Mouse (Mus musculus) CH12.LX (cell line): ENCODE measurements around the gene Cnnm2. TPM values are rescaled to one million over a fixed set of nuclear protein-coding genes. Genes with fewer than 3 reads are reported as not detected.

Experiments
- DNase-seq: peaks from one replicate; pipeline ENCODE4 v3.0.0-alpha.2; 2013; ENCODE audit errors: extremely low read depth
- H3K27ac ChIP-seq: 2 replicates; pipeline ENCODE4 v1.5.1; 2012; ENCODE audit warnings: low read depth, mild to moderate bottlenecking, control low read depth, moderate library complexity; ENCODE audit not compliant: insufficient read depth
- H3K27me3 ChIP-seq: replicated peaks from 2 replicates; pipeline ENCODE3; 2012; ENCODE audit warnings: inconsistent platforms
- H3K36me3 ChIP-seq, 2 experiments: replicated peaks in 1 of 2; 2 replicates each; pipeline versions ENCODE3 to v1.6.1; 2012; ENCODE audit warnings: inconsistent platforms in 1 of 2, low read length in 1 of 2, mild to moderate bottlenecking in 1 of 2, mixed read lengths in 1 of 2, moderate library complexity in 1 of 2; ENCODE audit not compliant: control insufficient read depth in 1 of 2, insufficient read depth in 1 of 2
- H3K4me1 ChIP-seq, 2 experiments: 2 replicates each; pipeline ENCODE4 v1.6.1; 2012; ENCODE audit warnings: inconsistent platforms in 1 of 2, moderate library complexity in 1 of 2; ENCODE audit not compliant: insufficient read depth in 2 of 2, control insufficient read depth in 1 of 2
- H3K4me2 ChIP-seq: 2 replicates; pipeline ENCODE4 v1.6.1; 2012; ENCODE audit warnings: low read depth, mild to moderate bottlenecking, control low read depth; ENCODE audit not compliant: poor library complexity, insufficient read depth, severe bottlenecking
- H3K4me3 ChIP-seq, 3 experiments: fragments of 150-350 bp in 1 of 3; sonication (generic) in 1 of 3; replicated peaks in 1 of 3; 2 replicates each; pipeline versions ENCODE3 to v1.5.1; 2011 to 2012; ENCODE audit warnings: low read depth in 2 of 3, low read length in 2 of 3, mild to moderate bottlenecking in 2 of 3, moderate library complexity in 2 of 3, control low read depth in 1 of 3, improper control_type of control experiment in 1 of 3, inconsistent platforms in 1 of 3, mixed read lengths in 1 of 3; ENCODE audit not compliant: poor library complexity in 1 of 3
- H3K79me2 ChIP-seq: replicated peaks from 2 replicates; pipeline ENCODE4 v1.6.1; 2012; ENCODE audit warnings: mild to moderate bottlenecking, moderate library complexity; ENCODE audit not compliant: control insufficient read depth, poor library complexity, insufficient read depth, severe bottlenecking; ENCODE audit errors: extremely low read depth
- H3K9ac ChIP-seq: 2 replicates; pipeline ENCODE4 v1.6.1; 2012; ENCODE audit warnings: low read depth, mild to moderate bottlenecking, control low read depth, moderate library complexity; ENCODE audit not compliant: insufficient read depth
- H3K9me3 ChIP-seq: replicated peaks from 2 replicates; pipeline ENCODE3; 2012; ENCODE audit warnings: low read length, inconsistent platforms, mixed read lengths
- BHLHE40 ChIP-seq: IDR thresholded peaks from 2 replicates; pipeline ENCODE4 v1.6.1; 2011; ENCODE audit warnings: mild to moderate bottlenecking, low read depth, low read length, improper control_type of control experiment
- CHD2 ChIP-seq: IDR thresholded peaks from 2 replicates; pipeline ENCODE4 v1.6.1; 2011; ENCODE audit warnings: low read length, improper control_type of control experiment
- ELF1 ChIP-seq: IDR thresholded peaks from 2 replicates; pipeline ENCODE4 v1.6.1; 2014; ENCODE audit warnings: low read depth, mild to moderate bottlenecking, inconsistent platforms, low read length, improper control_type of control experiment
- EP300 ChIP-seq: IDR thresholded peaks from 2 replicates; pipeline ENCODE4 v1.6.1; 2011; ENCODE audit warnings: low read length, improper control_type of control experiment
- HCFC1 ChIP-seq: IDR thresholded peaks from 2 replicates; pipeline ENCODE4 v1.6.1; 2012; ENCODE audit warnings: low read depth, mild to moderate bottlenecking, inconsistent platforms, low read length, improper control_type of control experiment
- IRF4 ChIP-seq: IDR thresholded peaks from 2 replicates; pipeline ENCODE4 v1.6.1; 2014; ENCODE audit warnings: low read depth, mild to moderate bottlenecking, inconsistent platforms, low read length, improper control_type of control experiment
- MEF2A ChIP-seq: IDR thresholded peaks from 2 replicates; pipeline ENCODE4 v1.6.1; 2014; ENCODE audit warnings: low read depth, mild to moderate bottlenecking, inconsistent platforms, low read length, improper control_type of control experiment, borderline replicate concordance
- NRF1 ChIP-seq: IDR thresholded peaks from 2 replicates; pipeline ENCODE4 v1.6.1; 2014; ENCODE audit warnings: low read depth, mild to moderate bottlenecking, inconsistent platforms, low read length, improper control_type of control experiment, moderate library complexity
- POLR2AphosphoS2 ChIP-seq: IDR thresholded peaks from 2 replicates; pipeline ENCODE4 v1.6.1; 2011; ENCODE audit warnings: low read depth, low read length, improper control_type of control experiment
- RAD21 ChIP-seq: IDR thresholded peaks from 2 replicates; pipeline ENCODE4 v1.6.1; 2011; ENCODE audit warnings: low read depth, mild to moderate bottlenecking, low read length, improper control_type of control experiment, moderate library complexity
- TBP ChIP-seq: conservative IDR thresholded peaks from 2 replicates; pipeline ENCODE4 v1.6.1; 2011; ENCODE audit warnings: low read depth, low read length, improper control_type of control experiment
- USF2 ChIP-seq: conservative IDR thresholded peaks from 2 replicates; pipeline ENCODE4 v1.6.1; 2011; ENCODE audit warnings: low read depth, low read length, improper control_type of control experiment
- ZKSCAN1 ChIP-seq: IDR thresholded peaks from 2 replicates; pipeline ENCODE4 v1.6.1; 2012; ENCODE audit warnings: low read depth, inconsistent platforms, low read length, improper control_type of control experiment, borderline replicate concordance
- ZMIZ1 ChIP-seq: IDR thresholded peaks from 2 replicates; pipeline ENCODE4 v1.6.1; 2012; ENCODE audit warnings: low read depth, mild to moderate bottlenecking, inconsistent platforms, low read length, improper control_type of control experiment
- dilution Hi-C: fragments of 300-500 bp; cut with MboI; formaldehyde crosslinking; loops from 2 replicates; pipeline ENCODE4 v1.14.3; 2020; ENCODE audit warnings: low sequenced_read_pairs; ENCODE audit not compliant: extremely low pct_unique_long_range_greater_than_20kb, extremely low pct_ligation_motif_present
- in situ Hi-C: fragments of 300-500 bp; cut with MboI; formaldehyde crosslinking; loops from 3 replicates; pipeline ENCODE4 v1.14.3; 2019; ENCODE audit warnings: low sequenced_read_pairs, low pct_ligation_motif_present, low pct_unique_long_range_greater_than_20kb, mixed read lengths
- polyA plus RNA-seq: library from polyadenylated mRNA; unstranded; fragments of >175 nt; gene quantifications from 2 replicates; pipeline ENCODE4 v1.2.1, GENCODE M21; 2012; ENCODE audit warnings: low read depth; ENCODE audit not compliant: insufficient read length
- total RNA-seq, 2 experiments: library from RNA; depleted of rRNA; stranded (reverse); fragments of 300-350 nt in 1 of 2; fragments of >200 nt in 1 of 2; gene quantifications; 2 replicates each; pipeline ENCODE4 v1.2.3; 2012 to 2014

Cnnm2 gene
- total and polyA plus RNA-seq, 3 experiments: 1.8 to 3.7 (median 2.6) TPM

DNA sequence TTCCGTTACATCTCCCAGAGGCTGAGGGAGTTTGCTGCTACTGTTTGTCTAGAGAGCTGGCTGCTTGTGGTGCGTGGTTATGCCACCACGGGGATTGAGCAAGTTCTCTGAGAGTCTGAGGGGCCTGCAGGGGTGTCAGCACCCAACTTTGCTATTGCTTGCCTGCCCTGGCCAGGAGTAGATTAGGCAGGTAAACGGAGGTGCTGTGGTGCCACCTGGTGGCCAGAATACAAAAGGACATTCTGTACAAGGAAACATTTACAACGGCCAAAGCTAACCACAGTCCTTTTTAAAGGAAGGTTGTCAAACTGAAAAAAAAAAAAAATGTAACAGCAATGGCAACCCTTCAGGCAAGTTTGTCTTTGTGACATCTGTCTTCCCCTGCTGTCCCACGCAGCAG lies 108.1 kb downstream of the Cnnm2 start (continued):
- TF ChIP-seq HCFC1: no peak
- TF ChIP-seq, all 38 proteins: peak for 6

- in situ Hi-C loops (loop anchor here (5.0 to 10.0 kb wide), 2 partner anchors 109 to 196 kb away; partner anchors contain the start of genes Cnnm2 and Cyp17a1), dilution Hi-C loops (no loop called here)
- peaks cover 0 to 10% of the 10 kb centered on the region in 2 experiments for H3K36me3 ChIP-seq
- no peak overlapping the region for H3K4me2 ChIP-seq
- H3K79me2 ChIP-seq: no peaks in the 10 kb centered on the region
- DNase-seq: no peak
- TF ChIP-seq EP300: no peak
- no peak for TF ChIP-seq NRF1
- no peak for TF ChIP-seq CHD2
- no peak for TF ChIP-seq ZKSCAN1
- TF ChIP-seq USF2: no peak
- no peak for TF ChIP-seq ZMIZ1
- no peak for TF ChIP-seq IRF4
- no peak for TF ChIP-seq RAD21
- TF ChIP-seq POLR2AphosphoS2: no peak
- no peaks in the 10 kb centered on the region for H3K4me1 ChIP-seq
- H3K9ac ChIP-seq: no peak overlapping the region
- no peak overlapping the region for H3K4me3 ChIP-seq
- H3K27ac ChIP-seq: no peak overlapping the region
- H3K9me3 ChIP-seq: no peaks in the 10 kb centered on the region
- H3K27me3 ChIP-seq: no peaks in the 10 kb centered on the region
These were observed 109.7 kb downstream of the Cnnm2 start for GRCm38 (mm10) chr19:46871096-46871495.

DNA sequence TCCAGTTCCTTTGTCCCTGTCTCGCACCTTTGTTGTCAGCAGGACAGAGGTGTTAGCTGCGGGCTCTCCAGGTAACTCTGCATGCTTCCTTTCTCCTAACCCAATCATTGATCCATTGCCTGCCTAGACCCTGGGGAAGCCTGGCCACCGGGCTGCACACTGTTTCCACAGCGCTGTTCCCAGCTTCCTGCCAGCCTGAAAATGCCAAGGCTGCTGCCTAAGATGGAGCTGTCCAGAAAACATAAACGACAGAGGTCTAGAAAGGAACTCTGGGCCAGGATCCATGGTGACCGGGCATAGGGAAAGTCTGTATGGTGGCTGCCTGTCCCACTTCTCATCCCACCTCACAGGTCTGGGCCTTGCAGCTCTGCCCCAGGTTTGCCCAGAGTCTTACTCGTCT lies 110.3 kb downstream of the Cnnm2 start:
- Histone ChIP-seq H3K36me3 (peaks cover 0 to 10% of the 10 kb centered on the region in 2 experiments), H3K4me1 (no peaks in the 10 kb centered on the region), H3K4me2 (no peak overlapping the region), H3K27ac (no peak overlapping the region), H3K4me3 (no peak overlapping the region), H3K27me3 (no peaks in the 10 kb centered on the region), H3K79me2 (no peaks in the 10 kb centered on the region), H3K9ac (no peak overlapping the region), H3K9me3 (no peaks in the 10 kb centered on the region)
- no peak for DNase-seq
- in situ Hi-C loops: loop anchor here (5.0 to 10.0 kb wide), 2 partner anchors 109 to 197 kb away; partner anchors contain the start of genes Cnnm2 and Cyp17a1
- dilution Hi-C loops: no loop called here
- no peak for TF ChIP-seq MEF2A
- no peak for TF ChIP-seq BHLHE40
- no peak for TF ChIP-seq POLR2AphosphoS2
- no peak for TF ChIP-seq TBP
- TF ChIP-seq ELF1: no peak
- TF ChIP-seq IRF4: no peak
- no peak for TF ChIP-seq RAD21
